Mouse (Mus musculus) midbrain, postnatal 0 days (tissue): ENCODE results near the gene Unc93b1. TPM values are rescaled to one million over a fixed set of nuclear protein-coding genes. Genes with fewer than 3 reads are reported as not detected.

Experiments used
- ATAC-seq: fragments of 200-750 bp; cut with Nextera tagmentation; 2 replicates; pipeline ENCODE4 v1.8.0; 2017; ENCODE audit warnings: moderate number of reproducible peaks, mild to moderate bottlenecking, moderate TSS enrichment, moderate library complexity; ENCODE audit not compliant: low FRiP score
- DNase-seq: peaks from one replicate; pipeline ENCODE4 v3.0.0-alpha.2; 2015; ENCODE audit warnings: low spot score
- H3K27ac ChIP-seq: fragments of 300-500 bp; sonication (generic); 2 replicates; pipeline ENCODE4 v1.5.1; 2014; ENCODE audit warnings: low read depth, mild to moderate bottlenecking, low read length, mixed read lengths
- H3K27me3 ChIP-seq: fragments of 300-500 bp; sonication (generic); 2 replicates; pipeline ENCODE4 v1.6.1; 2014; ENCODE audit warnings: low read length, control low read depth, mixed read lengths; ENCODE audit not compliant: insufficient read depth
- H3K36me3 ChIP-seq: fragments of 300-500 bp; sonication (generic); 2 replicates; pipeline ENCODE4 v1.6.1; 2014; ENCODE audit warnings: low read length, control low read depth, mixed read lengths; ENCODE audit not compliant: insufficient read depth
- H3K4me1 ChIP-seq: fragments of 300-500 bp; sonication (generic); 2 replicates; pipeline ENCODE4 v1.6.1; 2014; ENCODE audit warnings: mild to moderate bottlenecking, control low read depth, antibody characterized with exemption, low read length, mixed read lengths; ENCODE audit not compliant: insufficient read depth
- H3K4me2 ChIP-seq: fragments of 300-500 bp; sonication (generic); 2 replicates; pipeline ENCODE4 v1.6.1; 2014; ENCODE audit warnings: low read depth, mild to moderate bottlenecking, low read length, mixed read lengths; ENCODE audit not compliant: poor library complexity, severe bottlenecking
- H3K4me3 ChIP-seq: fragments of 300-500 bp; sonication (generic); 2 replicates; pipeline ENCODE4 v1.5.1; 2014; ENCODE audit warnings: low read depth, mild to moderate bottlenecking, low read length, moderate library complexity
- H3K9ac ChIP-seq: fragments of 300-500 bp; sonication (generic); replicated peaks from 2 replicates; pipeline ENCODE4 v1.6.1; 2014; ENCODE audit warnings: mild to moderate bottlenecking, low read length, moderate library complexity, mixed read lengths; ENCODE audit not compliant: poor library complexity, severe bottlenecking
- H3K9me3 ChIP-seq: fragments of 300-500 bp; sonication (generic); 2 replicates; pipeline ENCODE4 v1.6.1; 2016; ENCODE audit warnings: low read length, control low read depth
- CTCF ChIP-seq: IDR thresholded peaks from 2 replicates; pipeline ENCODE4 v1.5.1; 2016; ENCODE audit warnings: antibody characterized with exemption, mild to moderate bottlenecking
- WGBS: fragments of 180-500 bp; shearing (Covaris S2); extraction: QIAGEN DNeasy Blood & Tissue Kit; methylation state at CpG from one replicate; pipeline ENCODE4 v1.1.7; 2014; 5-methylcytosine and 5-hydroxymethylcytosine counted together
- polyA plus RNA-seq: library from polyadenylated mRNA; unstranded; fragments of >200 nt; fragmentation: Nextera tagmentation; extraction: Ambion mirVana; gene quantifications from 2 replicates; pipeline ENCODE4 v1.2.1, GENCODE M21; 2015
- total RNA-seq: library from RNA; depleted of rRNA; stranded (reverse); fragments of >200 nt; gene quantifications from 2 replicates; pipeline ENCODE4 v1.2.3, GENCODE M21; 2014; rRNA removed

Unc93b1 gene
- total RNA-seq (13.0 and 23.2 TPM in 2 replicates), polyA plus RNA-seq (11.2 and 12.4 TPM in 2 replicates)

- Histone ChIP-seq H3K4me1 (peaks cover 3% of the 10 kb centered on the region; the same call in 1 of the 2 replicates), H3K27ac (no peak within 1 kb of the TSS), H3K9ac (peak within 1 kb of the TSS; percentile 14; the same call in 1 of the 2 replicates), H3K36me3 (no peaks in the 10 kb centered on the region), H3K4me3 (peak within 1 kb of the TSS; percentile 34), H3K4me2 (peak within 1 kb of the TSS; percentile 62), H3K9me3 (no peaks in the 10 kb centered on the region), H3K27me3 (0 out of 2 replicates have a peak, but pooled peaks cover 8% of the 10 kb centered on the region)
- WGBS = 8% methylated on average over 41 of the region's 42 CpGs
- DNase-seq (peak; percentile 39), ATAC-seq (peak; percentile 72)
- TF ChIP-seq CTCF = no peak
These were observed at the start of gene Unc93b1 for GRCm38 (mm10) chr19:3935032-3935895. Unc93b1 (plus strand) TSS chr19:3935186.

GRCm38 (mm10) chr19:3889096-3889495 lies 45.9 kb upstream of the Unc93b1 start:
- ATAC-seq (no peak), DNase-seq (no peak)
- Histone ChIP-seq H3K27ac (no peak overlapping the region), H3K9me3 (no peaks in the 10 kb centered on the region), H3K4me1 (no peaks in the 10 kb centered on the region), H3K27me3 (no peaks in the 10 kb centered on the region), H3K36me3 (peaks cover 61% of the 10 kb centered on the region), H3K4me3 (no peak overlapping the region), H3K9ac (no peak overlapping the region), H3K4me2 (no peak overlapping the region)
- TF ChIP-seq CTCF = no peak
- 91% methylated on average over 5 of the region's 5 CpGs for WGBS

- peak; percentile 22 for DNase-seq
- H3K4me3 ChIP-seq = no peak overlapping the region
- H3K9ac ChIP-seq = no peak overlapping the region
- H3K27me3 ChIP-seq = no peaks in the 10 kb centered on the region
- WGBS = 87% methylated on average over 8 of the region's 8 CpGs
- ATAC-seq = no peak
- peaks cover 63% of the 10 kb centered on the region for H3K36me3 ChIP-seq
- H3K9me3 ChIP-seq = no peaks in the 10 kb centered on the region
- no peaks in the 10 kb centered on the region for H3K4me1 ChIP-seq
- no peak overlapping the region for H3K4me2 ChIP-seq
- TF ChIP-seq CTCF = peak; percentile 59
- no peak overlapping the region for H3K27ac ChIP-seq
These were observed 44.8 kb upstream of the Unc93b1 start for GRCm38 (mm10) chr19:3890181-3890580.

GRCm38 (mm10) chr19:3893545-3894116 lies 41.4 kb upstream of the Unc93b1 start:
- no peak overlapping the region for H3K27ac ChIP-seq
- WGBS = 93% methylated on average over 4 of the region's 4 CpGs
- no peak overlapping the region for H3K4me3 ChIP-seq
- DNase-seq (no peak), ATAC-seq (no peak)
- TF ChIP-seq CTCF = no peak
- H3K4me2 ChIP-seq = no peak overlapping the region
- H3K9me3 ChIP-seq = no peaks in the 10 kb centered on the region
- no peaks in the 10 kb centered on the region for H3K4me1 ChIP-seq
- no peaks in the 10 kb centered on the region for H3K27me3 ChIP-seq
- H3K36me3 ChIP-seq = peaks cover 68% of the 10 kb centered on the region
- H3K9ac ChIP-seq = no peak overlapping the region

DNA sequence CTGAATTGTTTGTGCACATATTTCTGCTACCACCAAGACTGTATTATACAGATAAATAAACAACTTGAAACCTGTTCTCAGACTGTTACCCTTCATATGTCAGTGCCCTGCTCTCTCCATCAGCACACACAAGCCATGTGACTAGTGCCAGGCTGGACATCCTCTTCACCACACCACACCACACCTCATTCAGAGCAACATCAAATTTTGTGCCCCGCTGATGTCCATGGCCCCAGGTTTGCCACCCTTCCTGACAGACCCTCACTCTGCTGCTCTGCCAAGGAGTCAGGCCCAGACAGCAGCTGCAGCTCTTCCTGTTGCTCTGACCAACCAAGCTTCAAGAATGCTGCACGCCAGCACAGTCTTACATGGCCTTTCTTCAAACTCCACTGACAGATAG lies 40.7 kb upstream of the Unc93b1 start:
- ATAC-seq = no peak

DNA sequence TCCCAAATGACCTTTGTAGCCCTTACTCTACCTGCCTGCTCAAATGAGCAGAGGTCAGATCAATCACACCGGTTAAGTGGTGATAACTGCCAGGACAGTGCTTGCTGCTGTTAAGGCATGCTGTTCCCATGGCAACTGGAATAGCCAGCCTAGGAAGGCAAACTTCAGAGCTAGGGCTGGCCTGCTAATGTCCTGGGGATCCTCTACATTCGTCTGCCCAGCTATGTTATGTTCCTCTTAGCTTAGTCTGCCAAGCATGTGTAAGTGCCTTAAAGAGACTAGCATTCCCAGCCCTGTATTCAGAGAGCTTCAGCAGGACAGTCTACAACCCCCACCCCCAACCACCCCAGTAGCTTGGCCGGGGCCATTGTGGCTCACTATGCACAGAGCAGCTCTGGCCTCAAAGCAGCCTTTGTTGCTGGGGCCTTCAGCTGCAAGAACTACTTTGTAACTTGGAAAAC lies 39.8 kb upstream of the Unc93b1 start:
- DNase-seq = peak; percentile 71
- peak overlapping the region; percentile 58 for H3K27ac ChIP-seq

More for the DNA sequence above, 40.7 kb upstream of the Unc93b1 start:
- H3K27me3 ChIP-seq = no peaks in the 10 kb centered on the region
- H3K4me1 ChIP-seq = no peaks in the 10 kb centered on the region
- no peak overlapping the region for H3K4me3 ChIP-seq
- no peak overlapping the region for H3K27ac ChIP-seq
- 88% methylated on average over 2 of the region's 2 CpGs for WGBS
- H3K36me3 ChIP-seq = peaks cover 64% of the 10 kb centered on the region
- H3K9me3 ChIP-seq = no peaks in the 10 kb centered on the region
- TF ChIP-seq CTCF = no peak
- no peak overlapping the region for H3K9ac ChIP-seq
- no peak for DNase-seq
- no peak overlapping the region for H3K4me2 ChIP-seq

More for the DNA sequence above, 39.8 kb upstream of the Unc93b1 start:
- 15% methylated on average over 3 of the region's 3 CpGs for WGBS
- Histone ChIP-seq H3K4me3 (no peak overlapping the region), H3K9me3 (no peaks in the 10 kb centered on the region), H3K27me3 (no peaks in the 10 kb centered on the region), H3K4me2 (no peak overlapping the region), H3K4me1 (no peaks in the 10 kb centered on the region), H3K36me3 (peaks cover 58% of the 10 kb centered on the region), H3K9ac (no peak overlapping the region)
- ATAC-seq = peak; percentile 77
- TF ChIP-seq CTCF = no peak
